Mouse (Mus musculus): ENCODE results near the gene Sox6. TPM values are rescaled to one million over a fixed set of nuclear protein-coding genes. Genes with fewer than 3 reads are reported as not detected.

Gene Sox6
- polyA plus RNA-seq, 2 experiments: 21.3 to 59.4 TPM

- H3K9me3 ChIP-seq (ENCODE audit: control insufficient read depth, low read length): no peaks in the 10 kb centered on the region
- no peaks in the 10 kb centered on the region; the same call in 1 of the 2 replicates for H3K36me3 ChIP-seq (ENCODE audit: control insufficient read depth, insufficient read depth, low read length)
- no peak for TF ChIP-seq POLR2A (IDR thresholded peaks at IDR 0.05; ENCODE audit: borderline replicate concordance, extremely low read depth, insufficient read depth, insufficient read length)
- no peaks in the 10 kb centered on the region for H3K4me1 ChIP-seq (ENCODE audit: control insufficient read depth, insufficient read depth, low read length)
- no peak overlapping the region for H3K27ac ChIP-seq (replicated peaks; ENCODE audit: low read depth, low read length)
- no peak overlapping the region for H3K9ac ChIP-seq (ENCODE audit: low read depth, low read length, severe bottlenecking)
- H3K4me3 ChIP-seq (replicated peaks; ENCODE audit: low read length): no peak overlapping the region
- DNase-seq (ENCODE audit: low spot score): no peak
- ATAC-seq (ENCODE audit: low FRiP score, low read depth): no peak
- H3K4me2 ChIP-seq (replicated peaks; ENCODE audit: low read depth, low read length, severe bottlenecking): no peak overlapping the region
- no peaks in the 10 kb centered on the region for H3K27me3 ChIP-seq (ENCODE audit: control insufficient read depth, insufficient read depth, low read length)
- 69% methylated on average over 3 of the region's 3 CpGs for WGBS
These were observed 502.1 kb downstream of the Sox6 start for GRCm38 (mm10) chr7:115536521-115536920.

- Histone ChIP-seq H3K4me3 (replicated peaks; ENCODE audit: low read length) (no peak overlapping the region), H3K9ac (ENCODE audit: low read depth, low read length, severe bottlenecking) (no peak overlapping the region), H3K27ac (replicated peaks; ENCODE audit: low read depth, low read length) (no peak overlapping the region), H3K9me3 (ENCODE audit: control insufficient read depth, low read length) (no peaks in the 10 kb centered on the region), H3K36me3 (ENCODE audit: control insufficient read depth, insufficient read depth, low read length) (no peaks in the 10 kb centered on the region), H3K27me3 (ENCODE audit: control insufficient read depth, insufficient read depth, low read length) (no peaks in the 10 kb centered on the region), H3K4me1 (ENCODE audit: control insufficient read depth, insufficient read depth, low read length) (no peaks in the 10 kb centered on the region), H3K4me2 (replicated peaks; ENCODE audit: low read depth, low read length, severe bottlenecking) (no peak overlapping the region)
- TF ChIP-seq POLR2A (IDR thresholded peaks at IDR 0.05; ENCODE audit: borderline replicate concordance, extremely low read depth, insufficient read depth, insufficient read length): no peak
- WGBS: 70% methylated on average over 1 of the region's 1 CpGs
- DNase-seq (ENCODE audit: low spot score): no peak
- ATAC-seq (ENCODE audit: low FRiP score, low read depth): no peak
These were observed 506.7 kb downstream of the Sox6 start for GRCm38 (mm10) chr7:115531875-115532274.

- H3K27ac ChIP-seq (replicated peaks; ENCODE audit: low read depth, low read length): no peak overlapping the region
- no peak overlapping the region for H3K9ac ChIP-seq (ENCODE audit: low read depth, low read length, severe bottlenecking)
- no peak for DNase-seq (ENCODE audit: low spot score)
- ATAC-seq (ENCODE audit: low FRiP score, low read depth): no peak
- no peaks in the 10 kb centered on the region for H3K27me3 ChIP-seq (ENCODE audit: control insufficient read depth, insufficient read depth, low read length)
- no peak overlapping the region for H3K4me3 ChIP-seq (replicated peaks; ENCODE audit: low read length)
- H3K36me3 ChIP-seq (ENCODE audit: control insufficient read depth, insufficient read depth, low read length): no peaks in the 10 kb centered on the region
- no peaks in the 10 kb centered on the region for H3K4me1 ChIP-seq (ENCODE audit: control insufficient read depth, insufficient read depth, low read length)
- no peak overlapping the region for H3K4me2 ChIP-seq (replicated peaks; ENCODE audit: low read depth, low read length, severe bottlenecking)
- WGBS: 55% methylated on average over 2 of the region's 2 CpGs
- no peaks in the 10 kb centered on the region for H3K9me3 ChIP-seq (ENCODE audit: control insufficient read depth, low read length)
- no peak for TF ChIP-seq POLR2A (IDR thresholded peaks at IDR 0.05; ENCODE audit: borderline replicate concordance, extremely low read depth, insufficient read depth, insufficient read length)
These were observed 507.4 kb downstream of the Sox6 start for GRCm38 (mm10) chr7:115531217-115531616.

- ATAC-seq (ENCODE audit: low FRiP score, low read depth) (no peak), DNase-seq (ENCODE audit: low spot score) (no peak)
- no peak overlapping the region for H3K4me3 ChIP-seq (replicated peaks; ENCODE audit: low read length)
- no peak overlapping the region for H3K27ac ChIP-seq (replicated peaks; ENCODE audit: low read depth, low read length)
- no peaks in the 10 kb centered on the region for H3K9me3 ChIP-seq (ENCODE audit: control insufficient read depth, low read length)
- 0 out of 2 replicates have a peak, but pooled peaks cover 2% of the 10 kb centered on the region for H3K4me1 ChIP-seq (ENCODE audit: control insufficient read depth, insufficient read depth, low read length)
- H3K4me2 ChIP-seq (replicated peaks; ENCODE audit: low read depth, low read length, severe bottlenecking): no peak overlapping the region
- WGBS: 77% methylated on average over 1 of the region's 1 CpGs
- TF ChIP-seq POLR2A (IDR thresholded peaks at IDR 0.05; ENCODE audit: borderline replicate concordance, extremely low read depth, insufficient read depth, insufficient read length): no peak
- no peaks in the 10 kb centered on the region for H3K36me3 ChIP-seq (ENCODE audit: control insufficient read depth, insufficient read depth, low read length)
- no peak overlapping the region for H3K9ac ChIP-seq (ENCODE audit: low read depth, low read length, severe bottlenecking)
- no peaks in the 10 kb centered on the region for H3K27me3 ChIP-seq (ENCODE audit: control insufficient read depth, insufficient read depth, low read length)
These were observed 520.9 kb downstream of the Sox6 start for GRCm38 (mm10) chr7:115517701-115518100.

GRCm38 (mm10) chr7:115513681-115514080 lies 524.9 kb downstream of the Sox6 start:
- Histone ChIP-seq H3K27ac (replicated peaks; ENCODE audit: low read depth, low read length) (no peak overlapping the region), H3K36me3 (ENCODE audit: control insufficient read depth, insufficient read depth, low read length) (peaks cover 3% of the 10 kb centered on the region; the same call in 1 of the 2 replicates), H3K4me2 (replicated peaks; ENCODE audit: low read depth, low read length, severe bottlenecking) (no peak overlapping the region), H3K4me3 (replicated peaks; ENCODE audit: low read length) (no peak overlapping the region), H3K9ac (ENCODE audit: low read depth, low read length, severe bottlenecking) (no peak overlapping the region), H3K4me1 (ENCODE audit: control insufficient read depth, insufficient read depth, low read length) (peaks cover 2% of the 10 kb centered on the region; the same call in 1 of the 2 replicates), H3K27me3 (ENCODE audit: control insufficient read depth, insufficient read depth, low read length) (0 out of 2 replicates have a peak, but pooled peaks cover 6% of the 10 kb centered on the region), H3K9me3 (ENCODE audit: control insufficient read depth, low read length) (no peaks in the 10 kb centered on the region)
- ATAC-seq (ENCODE audit: low FRiP score, low read depth): no peak
- no peak for DNase-seq (ENCODE audit: low spot score)
- 82% methylated on average over 8 of the region's 8 CpGs for WGBS
- no peak for TF ChIP-seq POLR2A (IDR thresholded peaks at IDR 0.05; ENCODE audit: borderline replicate concordance, extremely low read depth, insufficient read depth, insufficient read length)

- no peak overlapping the region for H3K27ac ChIP-seq (replicated peaks; ENCODE audit: low read depth, low read length)
- peaks cover 3% of the 10 kb centered on the region; the same call in 1 of the 2 replicates for H3K36me3 ChIP-seq (ENCODE audit: control insufficient read depth, insufficient read depth, low read length)
- no peaks in the 10 kb centered on the region for H3K9me3 ChIP-seq (ENCODE audit: control insufficient read depth, low read length)
- no peak overlapping the region for H3K4me3 ChIP-seq (replicated peaks; ENCODE audit: low read length)
- H3K9ac ChIP-seq (ENCODE audit: low read depth, low read length, severe bottlenecking): no peak overlapping the region
- TF ChIP-seq POLR2A (IDR thresholded peaks at IDR 0.05; ENCODE audit: borderline replicate concordance, extremely low read depth, insufficient read depth, insufficient read length): no peak
- 27% methylated on average over 10 of the region's 10 CpGs for WGBS
- ATAC-seq (ENCODE audit: low FRiP score, low read depth) (no peak), DNase-seq (ENCODE audit: low spot score) (no peak)
- 0 out of 2 replicates have a peak, but pooled peaks cover 6% of the 10 kb centered on the region for H3K27me3 ChIP-seq (ENCODE audit: control insufficient read depth, insufficient read depth, low read length)
- no peak overlapping the region for H3K4me2 ChIP-seq (replicated peaks; ENCODE audit: low read depth, low read length, severe bottlenecking)
- H3K4me1 ChIP-seq (ENCODE audit: control insufficient read depth, insufficient read depth, low read length): peaks cover under 1% of the 10 kb centered on the region; the same call in 1 of the 2 replicates
These were observed 526.8 kb downstream of the Sox6 start for GRCm38 (mm10) chr7:115511777-115512176.
